Mouse (Mus musculus) layer of hippocampus, postnatal 25 days (tissue): Measurements from ENCODE around the gene Maats1. TPM values are rescaled to one million over a fixed set of nuclear protein-coding genes. Genes with fewer than 3 reads are reported as not detected.

Experiments
- DNase-seq, 2 experiments: peaks; one replicate each; pipeline ENCODE4 v3.0.0; 2022; ENCODE audit warnings: mixed read lengths in 2 of 2, low spot score in 1 of 2; ENCODE audit errors: extremely low spot score in 1 of 2
- total RNA-seq, 2 experiments: library from RNA; stranded (reverse); gene quantifications; 2 replicates each; pipeline ENCODE4 v1.2.3; 2021

Gene Maats1
- total RNA-seq, 2 experiments from 2014 or later: 1.0 to 1.4 TPM

DNA sequence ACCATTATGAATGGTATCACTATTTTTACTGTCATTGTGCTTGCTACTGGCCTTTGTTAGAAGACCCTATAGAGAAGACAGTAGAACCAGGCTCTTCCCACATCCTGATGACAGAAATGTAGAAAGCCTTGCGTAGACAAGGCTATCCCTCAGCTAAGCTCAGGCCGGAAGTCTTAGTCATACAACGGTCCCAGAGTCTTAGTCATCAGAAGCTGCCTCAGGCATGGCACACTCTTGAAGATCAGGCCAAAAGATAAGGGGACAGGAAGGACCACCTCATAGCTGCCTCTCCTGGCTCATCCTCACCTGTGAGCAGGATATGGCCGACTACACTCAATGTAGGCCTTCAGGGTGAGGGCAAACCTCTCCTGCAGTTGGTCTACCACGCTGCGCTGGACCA lies 91.5 kb downstream of the Maats1 start:
- DNase-seq: no peak

DNA sequence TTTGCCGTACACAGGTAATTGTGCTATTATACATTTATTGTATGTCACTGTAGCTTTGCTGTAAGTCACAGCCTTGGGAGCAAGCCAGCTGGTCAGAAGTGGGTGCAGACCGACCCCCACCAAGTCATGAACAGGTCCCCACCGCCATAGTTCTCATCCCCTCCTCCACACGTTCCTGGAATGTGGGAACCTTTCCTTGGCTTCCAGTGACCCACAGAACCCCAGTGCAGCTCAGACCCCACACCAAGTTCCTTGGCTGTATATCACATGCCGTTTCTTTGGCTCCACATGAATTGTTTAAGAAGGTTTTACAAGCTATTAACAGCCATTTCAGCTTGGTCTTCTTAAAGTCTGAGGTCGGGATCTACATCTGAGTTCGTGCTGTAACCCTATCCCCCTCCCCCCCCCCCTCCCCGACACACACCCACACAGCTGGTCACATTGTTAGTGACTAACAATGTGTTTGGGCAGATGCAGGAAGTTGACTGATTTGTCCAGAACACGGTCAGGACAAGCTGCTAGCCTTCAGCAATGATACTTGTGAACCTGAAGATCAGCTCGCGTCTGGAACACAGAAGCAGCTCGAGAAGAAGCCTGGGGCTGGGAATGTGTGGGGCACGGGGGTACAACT lies 93.5 kb downstream of the Maats1 start:
- no peak for DNase-seq

Other genes starting within 250 kb of the Maats1 start
- gene Nr1i2, start 47.3 kb downstream of the Maats1 start, total RNA-seq: not detected
- gene Cox17, start 4.8 kb upstream of the Maats1 start, total RNA-seq: 100 to 1,000 TPM; 117 to 135 TPM
- gene Gm21987, start 4.9 kb upstream of the Maats1 start, total RNA-seq: under 1 TPM in 1 of 2 experiments, not detected in 1; 0.94 TPM
- under 1 TPM; 0.52 to 0.85 TPM for gene Popdc2, start 20.1 kb upstream of the Maats1 start, total RNA-seq
- under 1 TPM; 0.35 to 0.98 TPM for gene Pla1a, start 91.0 kb upstream of the Maats1 start, total RNA-seq
- gene Adprh, start 110.6 kb upstream of the Maats1 start, total RNA-seq: 10 to 100 TPM; 57.7 to 61.9 TPM
- under 1 TPM in 1 of 2 experiments, not detected in 1; 0.27 TPM for gene Cd80, start 113.4 kb upstream of the Maats1 start, total RNA-seq
- gene Timmdc1, start 180.5 kb upstream of the Maats1 start, total RNA-seq: 10 to 100 TPM; 29.3 to 34.7 TPM
- gene Poglut1, start 208.1 kb upstream of the Maats1 start, total RNA-seq: 10 to 100 TPM; 44.7 to 48.6 TPM
- gene Tmem39a, start 216.6 kb upstream of the Maats1 start, total RNA-seq: 10 to 100 TPM; 16.9 to 23.5 TPM